Mouse (Mus musculus) liver, embryonic 11.5 days (tissue): Measurements from ENCODE around the gene Mboat7. TPM values are rescaled to one million over a fixed set of nuclear protein-coding genes. Genes with fewer than 3 reads are reported as not detected.

Source experiments
- ATAC-seq: fragments of 200-750 bp; cut with Nextera tagmentation; replicated peaks from 2 replicates; pipeline ENCODE4 v1.8.0; 2017; ENCODE audit warnings: moderate number of reproducible peaks, mild to moderate bottlenecking, moderate TSS enrichment, moderate library complexity; ENCODE audit not compliant: low FRiP score
- DNase-seq: peaks from one replicate; pipeline ENCODE4 v3.0.0-alpha.2; 2017; ENCODE audit warnings: low spot score
- H3K27ac ChIP-seq: fragments of 300-500 bp; sonication (generic); 2 replicates; pipeline ENCODE4 v1.5.1; 2014; ENCODE audit warnings: mild to moderate bottlenecking, low read depth, low read length, control low read depth
- H3K27me3 ChIP-seq: fragments of 300-500 bp; sonication (generic); replicated peaks from 2 replicates; pipeline ENCODE4 v1.6.1; 2014; ENCODE audit warnings: low read length, mixed read lengths; ENCODE audit not compliant: control insufficient read depth, insufficient read depth
- H3K36me3 ChIP-seq: fragments of 300-500 bp; sonication (generic); 2 replicates; pipeline ENCODE4 v1.6.1; 2014; ENCODE audit warnings: mild to moderate bottlenecking, low read length, moderate library complexity, mixed read lengths; ENCODE audit not compliant: control insufficient read depth, insufficient read depth
- H3K4me1 ChIP-seq: fragments of 300-500 bp; sonication (generic); replicated peaks from 2 replicates; pipeline ENCODE4 v1.6.1; 2014; ENCODE audit warnings: low read length, mixed read lengths; ENCODE audit not compliant: control insufficient read depth, insufficient read depth
- H3K4me2 ChIP-seq: fragments of 300-500 bp; sonication (generic); 2 replicates; pipeline ENCODE4 v1.6.1; 2014; ENCODE audit warnings: mild to moderate bottlenecking, control low read depth, moderate library complexity
- H3K4me3 ChIP-seq: fragments of 300-500 bp; sonication (generic); 2 replicates; pipeline ENCODE4 v1.5.1; 2014; ENCODE audit warnings: low read depth, low read length, control low read depth
- H3K9ac ChIP-seq: fragments of 300-500 bp; sonication (generic); 2 replicates; pipeline ENCODE4 v1.6.1; 2014; ENCODE audit warnings: low read depth, low read length, control low read depth
- H3K9me3 ChIP-seq: fragments of 300-500 bp; sonication (generic); 2 replicates; pipeline ENCODE4 v1.6.1; 2016; ENCODE audit warnings: low read length, inconsistent platforms, mixed read lengths; ENCODE audit not compliant: control insufficient read depth
- WGBS: fragments of 180-500 bp; shearing (Covaris S2); extraction: QIAGEN DNeasy Blood & Tissue Kit; methylation state at CpG from one replicate; pipeline ENCODE4 v1.1.7; 2014; 5-methylcytosine and 5-hydroxymethylcytosine counted together
- polyA plus RNA-seq: library from polyadenylated mRNA; unstranded; fragments of >200 nt; fragmentation: Nextera tagmentation; extraction: Ambion mirVana; gene quantifications from 2 replicates; pipeline ENCODE4 v1.2.1, GENCODE M21; 2014

The Mboat7 gene
- polyA plus RNA-seq, 1 experiment from 2014 or later, result 35.7 TPM

DNA sequence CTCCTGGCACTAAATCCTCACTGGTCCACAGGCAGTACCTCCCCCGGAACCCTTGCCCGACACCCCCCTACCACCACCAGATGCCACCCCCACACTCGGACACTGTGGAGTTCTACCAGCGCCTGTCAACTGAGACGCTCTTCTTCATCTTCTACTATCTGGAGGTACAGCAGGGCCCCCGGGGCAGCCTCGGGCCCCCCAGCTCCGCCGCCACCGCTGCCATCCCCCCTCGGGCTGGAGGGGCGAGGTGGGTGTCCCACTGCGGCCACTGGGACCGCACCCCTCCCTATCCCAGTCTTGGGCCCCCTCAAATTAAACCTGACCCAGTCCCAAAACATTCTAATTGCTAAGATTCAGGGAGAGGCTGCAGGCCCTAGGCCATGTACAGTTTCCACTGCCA lies 34.7 kb downstream of the Mboat7 start:
- Histone ChIP-seq H3K4me3 (no peak overlapping the region), H3K9me3 (no peaks in the 10 kb centered on the region), H3K4me2 (no peak overlapping the region), H3K36me3 (peaks cover 84% of the 10 kb centered on the region), H3K27ac (no peak overlapping the region), H3K9ac (no peak overlapping the region), H3K4me1 (peaks cover under 1% of the 10 kb centered on the region; the same call in 1 of the 2 replicates), H3K27me3 (no peaks in the 10 kb centered on the region)
- ATAC-seq (no peak), DNase-seq (no peak)
- WGBS, result 93% methylated on average over 14 of the region's 14 CpGs

DNA sequence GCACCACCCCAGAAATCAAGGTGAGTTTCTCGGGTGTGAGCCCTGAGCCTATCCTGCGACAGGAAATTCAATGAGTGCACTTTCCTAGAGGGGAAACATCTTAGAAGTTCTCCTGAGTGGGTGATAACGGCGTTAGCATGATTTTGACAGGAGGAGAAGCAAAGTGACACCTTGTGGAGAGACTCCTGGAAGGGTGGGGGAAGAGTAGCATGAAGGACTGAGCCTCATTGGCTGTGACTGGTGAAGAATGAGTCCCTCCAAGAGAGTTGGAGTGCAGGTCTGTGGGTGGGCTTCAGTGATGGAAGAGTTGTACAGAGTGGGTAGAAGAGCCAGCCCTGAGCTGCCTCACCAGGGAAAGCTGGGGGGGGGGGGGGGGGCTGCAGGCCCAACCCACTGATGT lies 36.4 kb downstream of the Mboat7 start:
- ATAC-seq, result no peak
- WGBS, result 83% methylated on average over 4 of the region's 4 CpGs
- H3K9ac ChIP-seq, result no peak overlapping the region
- no peaks in the 10 kb centered on the region for H3K27me3 ChIP-seq
- H3K36me3 ChIP-seq, result peaks cover 91% of the 10 kb centered on the region
- H3K4me2 ChIP-seq, result no peak overlapping the region
- H3K4me3 ChIP-seq, result no peak overlapping the region
- no peaks in the 10 kb centered on the region for H3K9me3 ChIP-seq
- no peak overlapping the region for H3K27ac ChIP-seq
- H3K4me1 ChIP-seq, result no peaks in the 10 kb centered on the region
- DNase-seq, result no peak

DNA sequence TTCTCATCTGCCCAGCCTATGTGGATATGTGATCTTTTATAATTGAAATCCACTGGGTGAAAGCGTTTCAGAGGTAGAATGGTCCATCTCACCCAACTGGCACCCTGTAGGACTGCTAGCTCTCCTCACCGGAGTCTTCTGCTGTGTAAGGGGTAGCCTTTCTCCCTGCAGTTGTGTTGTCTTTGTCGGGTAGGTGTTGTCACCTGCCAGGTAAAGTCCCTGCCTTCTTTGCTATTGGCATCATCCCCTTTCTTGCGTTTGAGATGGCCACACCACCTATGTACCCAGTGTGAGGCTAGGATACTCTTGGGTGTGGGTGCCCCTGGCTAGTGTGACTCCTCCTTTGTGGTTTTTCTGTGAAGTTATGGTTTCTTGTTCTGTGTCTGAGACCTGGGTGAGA lies 46.7 kb downstream of the Mboat7 start:
- peak overlapping the region; percentile 99 for H3K9ac ChIP-seq
- WGBS, result 64% methylated on average over 4 of the region's 4 CpGs
- no peaks in the 10 kb centered on the region for H3K27me3 ChIP-seq
- DNase-seq (no peak), ATAC-seq (no peak)
- H3K9me3 ChIP-seq, result no peaks in the 10 kb centered on the region
- peak overlapping the region; percentile 90 for H3K4me2 ChIP-seq
- peak overlapping the region; percentile 99 for H3K4me3 ChIP-seq
- H3K4me1 ChIP-seq, result peaks cover 29% of the 10 kb centered on the region
- H3K27ac ChIP-seq, result no peak overlapping the region
- H3K36me3 ChIP-seq, result peaks cover 13% of the 10 kb centered on the region

DNA sequence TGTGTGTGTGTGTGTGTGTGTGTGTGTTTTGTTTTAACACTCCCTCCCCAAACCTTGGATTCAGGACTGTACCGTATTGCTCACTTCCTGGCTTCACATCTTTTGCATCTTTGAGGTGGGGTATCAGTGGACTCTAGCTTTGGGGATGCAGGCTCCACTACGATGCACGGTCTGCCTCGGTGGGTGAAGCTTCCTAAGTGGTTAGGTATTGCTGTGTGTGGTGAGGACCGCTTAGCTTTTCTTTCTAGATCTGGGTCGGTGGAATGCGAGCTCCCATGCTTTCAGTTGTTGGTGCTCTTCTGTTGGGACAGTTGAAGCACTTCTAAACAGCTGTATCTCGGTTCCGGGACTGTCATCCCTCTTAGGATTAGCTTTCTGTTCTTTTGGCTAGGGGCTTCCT lies 47.1 kb downstream of the Mboat7 start:
- DNase-seq (no peak), ATAC-seq (no peak)
- Histone ChIP-seq H3K9ac (peak overlapping the region; percentile 99), H3K4me3 (peak overlapping the region; percentile 99), H3K27ac (no peak overlapping the region), H3K4me1 (peaks cover 29% of the 10 kb centered on the region), H3K36me3 (peaks cover 12% of the 10 kb centered on the region), H3K4me2 (peak overlapping the region; percentile 90), H3K27me3 (no peaks in the 10 kb centered on the region), H3K9me3 (no peaks in the 10 kb centered on the region)
- 15% methylated on average over 9 of the region's 9 CpGs for WGBS

DNA sequence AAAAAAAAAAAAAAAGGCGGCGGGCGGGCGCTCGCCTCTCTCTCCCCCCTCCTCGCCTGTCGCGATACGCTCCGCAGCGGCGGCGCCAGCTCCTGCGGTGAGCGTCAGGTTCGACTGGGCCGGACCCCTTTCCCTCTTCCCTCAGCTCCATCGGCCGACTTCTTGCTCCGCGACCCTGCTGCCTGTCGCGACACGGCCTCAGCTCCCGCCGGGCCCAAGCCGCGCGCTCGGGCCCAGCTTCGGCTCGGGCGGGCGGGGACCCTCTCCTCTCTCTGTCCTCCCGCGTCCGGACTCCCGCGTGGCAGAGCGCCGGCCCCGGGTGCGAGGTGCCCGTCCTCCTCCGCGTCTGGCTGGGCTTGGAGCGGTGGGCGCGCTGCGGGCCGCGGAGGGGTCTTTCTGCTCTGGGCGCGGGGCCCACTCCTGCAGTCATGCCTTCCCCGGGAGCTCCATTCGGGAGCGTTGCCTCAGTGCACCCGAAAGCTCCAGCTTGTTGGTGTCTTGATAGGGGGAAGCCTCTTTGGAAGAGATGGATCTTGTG lies 47.8 kb downstream of the Mboat7 start:
- peak overlapping the region; percentile 98 for H3K27ac ChIP-seq
- WGBS, result under 1% methylated on average over 53 of the region's 58 CpGs
- peak; percentile 1; the same call in 1 of the 2 replicates for ATAC-seq

DNA sequence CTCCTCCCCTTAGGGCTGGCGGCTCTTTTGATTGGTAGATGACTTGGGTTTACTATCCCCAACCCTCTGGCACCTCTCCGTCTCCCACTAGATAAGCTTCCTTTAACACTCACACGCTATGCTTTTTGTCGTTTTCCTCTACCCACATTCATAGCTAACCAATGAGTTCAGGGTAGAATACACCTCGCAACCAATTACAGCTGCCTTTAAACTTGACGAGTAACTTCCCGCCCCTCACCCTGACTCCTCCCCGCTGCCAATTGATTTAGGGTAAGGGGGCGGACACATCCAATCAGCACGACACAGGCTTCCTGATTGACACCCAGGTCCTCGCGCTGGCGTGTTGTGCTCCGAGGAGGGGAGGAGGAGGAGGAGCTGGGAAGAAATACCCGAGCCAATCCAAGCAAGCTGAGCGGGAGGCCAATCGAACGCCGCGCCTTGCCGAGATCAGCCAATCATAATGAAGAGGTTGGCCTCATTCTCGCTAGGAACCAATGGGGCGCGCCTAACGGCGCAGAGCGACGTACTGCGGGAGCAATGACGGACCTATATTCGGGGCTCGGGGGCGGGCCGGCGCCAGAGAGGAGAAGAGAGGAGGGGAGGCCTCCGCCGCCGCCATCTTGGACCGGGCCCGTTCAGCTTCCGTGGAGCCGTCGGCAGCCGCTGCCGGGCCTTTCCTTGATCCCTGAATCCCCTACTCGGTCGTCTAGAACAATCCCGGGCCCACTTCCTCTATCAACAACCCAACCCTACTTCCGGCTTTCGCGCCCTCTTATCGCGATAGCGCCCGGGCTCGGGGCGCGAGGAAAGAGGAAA lies 48.4 kb downstream of the Mboat7 start, which contains the start of gene Cnot3:
Gene Cnot3 (plus strand): TSS at position 597 of the 816 bp plus-strand sequence.
- H3K27me3 ChIP-seq, result no peaks in the 10 kb centered on the region
- H3K4me1 ChIP-seq, result peaks cover 29% of the 10 kb centered on the region
- peak within 1 kb of the TSS; percentile 90 for H3K4me2 ChIP-seq
- DNase-seq, result peak; percentile 92
- H3K27ac ChIP-seq, result peak within 1 kb of the TSS; percentile 98
- H3K36me3 ChIP-seq, result peaks cover 13% of the 10 kb centered on the region
- H3K9me3 ChIP-seq, result no peaks in the 10 kb centered on the region
- WGBS, result under 1% methylated on average over 55 of the region's 58 CpGs
- H3K4me3 ChIP-seq, result peak within 1 kb of the TSS; percentile 99
- H3K9ac ChIP-seq, result peak within 1 kb of the TSS; percentile 99
- ATAC-seq, result peak; percentile 96

More for the DNA sequence above, 47.8 kb downstream of the Mboat7 start:
- DNase-seq, result no peak
- H3K36me3 ChIP-seq, result peaks cover 10% of the 10 kb centered on the region; the same call in 1 of the 2 replicates
- H3K4me3 ChIP-seq, result peak overlapping the region; percentile 99
- no peaks in the 10 kb centered on the region for H3K27me3 ChIP-seq
- H3K9me3 ChIP-seq, result no peaks in the 10 kb centered on the region
- H3K4me1 ChIP-seq, result peaks cover 29% of the 10 kb centered on the region
- peak overlapping the region; percentile 99 for H3K9ac ChIP-seq
- peak overlapping the region; percentile 90 for H3K4me2 ChIP-seq

DNA sequence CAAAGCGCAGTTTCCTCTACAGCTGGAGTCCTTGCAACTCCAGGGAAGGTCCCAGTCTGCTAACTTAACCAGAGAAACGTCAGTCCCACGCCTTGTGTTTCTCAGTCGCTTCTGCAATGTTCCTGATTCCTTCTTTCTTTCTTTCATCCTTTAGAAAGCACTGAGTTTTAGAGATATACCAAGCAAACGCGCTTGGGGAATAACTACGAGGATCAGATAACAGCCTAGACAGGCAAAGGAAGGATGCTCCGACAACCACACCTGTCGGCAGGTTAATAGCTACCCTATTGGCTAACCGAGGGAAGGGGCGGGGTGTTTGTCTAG lies 49.0 kb downstream of the Mboat7 start:
- Histone ChIP-seq H3K4me1 (peaks cover 29% of the 10 kb centered on the region), H3K27me3 (no peaks in the 10 kb centered on the region), H3K9me3 (no peaks in the 10 kb centered on the region), H3K27ac (peak overlapping the region; percentile 6), H3K9ac (0 out of 2 replicates have a peak overlapping the region, but pooled peaks have one; percentile 20), H3K4me3 (peak overlapping the region; percentile 99), H3K4me2 (peak overlapping the region; percentile 90), H3K36me3 (peaks cover 15% of the 10 kb centered on the region)
- no peak for ATAC-seq
- DNase-seq, result no peak
- WGBS, result 0% methylated on average over 11 of the region's 11 CpGs

DNA sequence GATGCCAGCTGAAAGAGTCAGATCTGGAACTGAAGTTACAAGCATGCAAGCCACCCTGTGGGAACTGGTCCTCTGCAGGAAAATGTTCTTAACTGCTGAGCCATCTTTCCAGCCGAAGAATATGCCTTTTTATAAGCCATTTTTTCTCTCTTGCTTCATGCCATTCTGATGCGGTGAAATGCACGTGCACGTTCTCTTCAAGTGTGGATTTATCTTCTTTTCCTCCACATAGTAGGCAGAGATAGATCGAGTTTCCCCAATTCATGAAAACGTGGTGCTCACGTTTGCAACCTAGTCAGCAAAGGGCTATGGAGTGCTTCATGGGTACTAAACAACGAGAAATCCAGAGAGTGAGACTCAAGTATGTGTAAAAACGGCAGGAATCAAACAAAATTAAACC lies 49.5 kb downstream of the Mboat7 start:
- 0 out of 2 replicates have a peak overlapping the region, but pooled peaks have one; percentile 20 for H3K9ac ChIP-seq
- H3K36me3 ChIP-seq, result peaks cover 19% of the 10 kb centered on the region
- 18% methylated on average over 9 of the region's 9 CpGs for WGBS
- no peak for DNase-seq
- peaks cover 29% of the 10 kb centered on the region for H3K4me1 ChIP-seq
- H3K27ac ChIP-seq, result peak overlapping the region; percentile 6; the same call in 1 of the 2 replicates
- peak overlapping the region; percentile 90 for H3K4me2 ChIP-seq
- H3K27me3 ChIP-seq, result no peaks in the 10 kb centered on the region
- H3K9me3 ChIP-seq, result no peaks in the 10 kb centered on the region
- H3K4me3 ChIP-seq, result peak overlapping the region; percentile 99
- ATAC-seq, result no peak
